Comparison of ENCODE assay signal across 8 mouse cellular contexts in genomic region chr13:23438521-23438920, GRCm38 (mm10). TPM values are rescaled to one million over a fixed set of nuclear protein-coding genes. Genes with fewer than 3 reads are reported as not detected.
DNase-seq lines count a peak whose midpoint lies in the region; ATAC-seq and TF ChIP-seq lines count a peak whose summit lies in the region.

No protein-coding gene starts in this region.

- H3K4me1 ChIP-seq in G1E (ENCODE audit: insufficient read depth, low read depth, low read length) = peaks cover 43% of the 10 kb centered on the region
- peaks cover 11% of the 10 kb centered on the region; the same call in 1 of the 2 replicates for H3K4me1 ChIP-seq in heart, embryonic 10.5 days
- H3K4me1 ChIP-seq in kidney, embryonic 15.5 days = peaks cover 21% of the 10 kb centered on the region
- H3K4me1 ChIP-seq in lung, embryonic 15.5 days = peaks cover 15% of the 10 kb centered on the region
- H3K4me1 ChIP-seq in neural tube, embryonic 15.5 days = peaks cover 14% of the 10 kb centered on the region

- H3K4me2 ChIP-seq in kidney, embryonic 15.5 days = peak overlapping the region; percentile 72
- peak overlapping the region; percentile 74 for H3K4me2 ChIP-seq in lung, embryonic 15.5 days
- peak overlapping the region; percentile 78 for H3K4me2 ChIP-seq in neural tube, embryonic 15.5 days

- DNase-seq in cerebellum, adult 11 months = peak; percentile 58
- no peak for DNase-seq in G1E (ENCODE audit: low spot score)
- peak; percentile 65 to 70 for DNase-seq in cerebellum, postnatal 36 days
- no peak for DNase-seq in heart, embryonic 10.5 days (ENCODE audit: low spot score)

- H3K9me3 ChIP-seq in G1E (replicated peaks) = no peaks in the 10 kb centered on the region
- H3K9me3 ChIP-seq in heart, embryonic 10.5 days = no peaks in the 10 kb centered on the region
- H3K9me3 ChIP-seq in kidney, embryonic 15.5 days (replicated peaks) = no peaks in the 10 kb centered on the region
- no peaks in the 10 kb centered on the region for H3K9me3 ChIP-seq in lung, embryonic 15.5 days
- H3K9me3 ChIP-seq in neural tube, embryonic 15.5 days (replicated peaks) = no peaks in the 10 kb centered on the region

- no peak overlapping the region for H3K9ac ChIP-seq in kidney, embryonic 15.5 days
- no peak overlapping the region for H3K9ac ChIP-seq in lung, embryonic 15.5 days
- peak overlapping the region; percentile 47 for H3K9ac ChIP-seq in neural tube, embryonic 15.5 days (replicated peaks)

- no peak for ATAC-seq in cerebellum, adult (ENCODE audit: insufficient number of reproducible peaks, low FRiP score, low TSS enrichment)
- ATAC-seq in G1E (ENCODE audit: extremely low read depth, insufficient number of reproducible peaks, low FRiP score, poor library complexity, severe bottlenecking) = no peak
- no peak; the same call in 1 of the 2 replicates for ATAC-seq in kidney, embryonic 15.5 days (replicated peaks; ENCODE audit: low FRiP score)
- ATAC-seq in lung, embryonic 15.5 days (ENCODE audit: borderline replicate concordance, extremely low read depth, low FRiP score, low TSS enrichment) = peak; percentile 65; the same call in 1 of the 2 replicates
- ATAC-seq in neural tube, embryonic 15.5 days (ENCODE audit: low FRiP score) = peak; percentile 79

- 0% methylated on average over 7 of the region's 7 CpGs for WGBS in heart, embryonic 10.5 days
- under 1% methylated on average over 7 of the region's 7 CpGs for WGBS in kidney, embryonic 15.5 days
- 0% methylated on average over 7 of the region's 7 CpGs for WGBS in lung, embryonic 15.5 days
- under 1% methylated on average over 7 of the region's 7 CpGs for WGBS in neural tube, embryonic 15.5 days

- H3K27ac ChIP-seq in heart, embryonic 10.5 days = no peak overlapping the region
- 0 out of 2 replicates have a peak overlapping the region, but pooled peaks have one; percentile 67 for H3K27ac ChIP-seq in kidney, embryonic 15.5 days
- peak overlapping the region; percentile 29; the same call in 1 of the 2 replicates for H3K27ac ChIP-seq in lung, embryonic 15.5 days
- no peak overlapping the region; the same call in 1 of the 2 replicates for H3K27ac ChIP-seq in neural tube, embryonic 15.5 days (replicated peaks)

- TF ChIP-seq CTCF in G1E (IDR thresholded peaks at IDR 0.05; ENCODE audit: low read depth, low read length) = no peak

- no peaks in the 10 kb centered on the region for H3K27me3 ChIP-seq in G1E (ENCODE audit: insufficient read depth, low read length)
- no peaks in the 10 kb centered on the region for H3K27me3 ChIP-seq in heart, embryonic 10.5 days (ENCODE audit: insufficient read depth, poor library complexity, severe bottlenecking)
- H3K27me3 ChIP-seq in kidney, embryonic 15.5 days = no peaks in the 10 kb centered on the region
- H3K27me3 ChIP-seq in lung, embryonic 15.5 days = no peaks in the 10 kb centered on the region
- H3K27me3 ChIP-seq in neural tube, embryonic 15.5 days (replicated peaks) = no peaks in the 10 kb centered on the region

- H3K4me3 ChIP-seq in G1E (ENCODE audit: low read depth, low read length) = peak overlapping the region; percentile 60
- H3K4me3 ChIP-seq in heart, embryonic 10.5 days = peak overlapping the region; percentile 73
- peak overlapping the region; percentile 57 for H3K4me3 ChIP-seq in kidney, embryonic 15.5 days (replicated peaks)
- H3K4me3 ChIP-seq in lung, embryonic 15.5 days = peak overlapping the region; percentile 51
- H3K4me3 ChIP-seq in neural tube, embryonic 15.5 days (replicated peaks) = peak overlapping the region; percentile 56

- no peaks in the 10 kb centered on the region for H3K36me3 ChIP-seq in G1E (replicated peaks)
- H3K36me3 ChIP-seq in heart, embryonic 10.5 days = no peaks in the 10 kb centered on the region
- H3K36me3 ChIP-seq in kidney, embryonic 15.5 days = no peaks in the 10 kb centered on the region
- no peaks in the 10 kb centered on the region for H3K36me3 ChIP-seq in lung, embryonic 15.5 days
- no peaks in the 10 kb centered on the region for H3K36me3 ChIP-seq in neural tube, embryonic 15.5 days

RNA-seq across cellular contexts. Expression of gene Abt1, which starts 14.9 kb away (rescaled TPM):
- total RNA-seq in G1E (2014; fragmentation: Nextera tagmentation) = 3.7 and 4.0 TPM in 2 replicates
- total RNA-seq in G1E (2017) = 9.5 and 11.4 TPM in 2 replicates
- 6.5 and 6.9 TPM in 2 replicates for polyA plus RNA-seq in G1E (2012)
- polyA plus RNA-seq in heart, embryonic 10.5 days (2016; fragmentation: Nextera tagmentation; extraction: Ambion mirVana) = 10.1 and 13.0 TPM in 2 replicates
- 13.5 and 13.7 TPM in 2 replicates for polyA plus RNA-seq in kidney, embryonic 15.5 days (2015; fragmentation: Nextera tagmentation; extraction: Ambion mirVana)
- 13.6 and 14.2 TPM in 2 replicates for polyA plus RNA-seq in lung, embryonic 15.5 days (2015; fragmentation: Nextera tagmentation; extraction: Ambion mirVana)
- 9.3 and 10.3 TPM in 2 replicates for polyA plus RNA-seq in neural tube, embryonic 15.5 days (2015; fragmentation: Nextera tagmentation; extraction: Ambion mirVana)

RNA-seq across cellular contexts. Expression of gene Btn1a1, which starts 27.2 kb away (rescaled TPM):
- total RNA-seq in G1E (2014; fragmentation: Nextera tagmentation) = 18.3 and 31.6 TPM in 2 replicates
- total RNA-seq in G1E (2017) = 0.82 and 1.5 TPM in 2 replicates
- 0.75 and 0.80 TPM in 2 replicates for polyA plus RNA-seq in G1E (2012)
- 0.04 and 0.96 TPM in 2 replicates for polyA plus RNA-seq in heart, embryonic 10.5 days (2016; fragmentation: Nextera tagmentation; extraction: Ambion mirVana)
- polyA plus RNA-seq in kidney, embryonic 15.5 days (2015; fragmentation: Nextera tagmentation; extraction: Ambion mirVana) = 0.08 and 0.12 TPM in 2 replicates
- polyA plus RNA-seq in lung, embryonic 15.5 days (2015; fragmentation: Nextera tagmentation; extraction: Ambion mirVana) = 0.14 and 0.26 TPM in 2 replicates
- polyA plus RNA-seq in neural tube, embryonic 15.5 days (2015; fragmentation: Nextera tagmentation; extraction: Ambion mirVana) = 0.15 TPM in 1 of 2 replicates, not detected in the other

RNA-seq across cellular contexts. Expression of gene Btn2a2, which starts 50.1 kb away (rescaled TPM):
- total RNA-seq in G1E (2014; fragmentation: Nextera tagmentation) (not detected in 2 replicates), G1E (2017) (0.06 and 0.22 TPM in 2 replicates)
- not detected in 2 replicates for polyA plus RNA-seq in G1E (2012)
- polyA plus RNA-seq in heart, embryonic 10.5 days (2016; fragmentation: Nextera tagmentation; extraction: Ambion mirVana) = 0.30 and 0.75 TPM in 2 replicates
- polyA plus RNA-seq in kidney, embryonic 15.5 days (2015; fragmentation: Nextera tagmentation; extraction: Ambion mirVana) = 0.55 and 0.71 TPM in 2 replicates
- polyA plus RNA-seq in lung, embryonic 15.5 days (2015; fragmentation: Nextera tagmentation; extraction: Ambion mirVana) = 0.16 and 0.21 TPM in 2 replicates
- polyA plus RNA-seq in neural tube, embryonic 15.5 days (2015; fragmentation: Nextera tagmentation; extraction: Ambion mirVana) = 0.14 and 0.22 TPM in 2 replicates

Comparison
In these comparisons a context has a peak if more than half of its experiments do, and no peak if none do; other contexts are left out.
1. DNase-seq: peak in cerebellum, adult 11 months (single experiment) and cerebellum, postnatal 36 days (2 of 2); none in G1E (single experiment) and heart, embryonic 10.5 days (single experiment).
2. ATAC-seq: peak in lung, embryonic 15.5 days (single experiment) and neural tube, embryonic 15.5 days (single experiment); none in cerebellum, adult (single experiment), G1E (single experiment) and kidney, embryonic 15.5 days (single experiment).
3. H3K27ac ChIP-seq: peak in kidney, embryonic 15.5 days (single experiment) and lung, embryonic 15.5 days (single experiment); none in heart, embryonic 10.5 days (single experiment) and neural tube, embryonic 15.5 days (single experiment).
4. Peak in every context shown above with its lines, with median percentiles within 50 percentile points of each other: H3K4me3 ChIP-seq and H3K4me2 ChIP-seq.